Mouse (Mus musculus): ENCODE data around the gene Stk11ip. TPM values are rescaled to one million over a fixed set of nuclear protein-coding genes. Genes with fewer than 3 reads are reported as not detected.

Gene Stk11ip
- polyA plus RNA-seq, 1 experiment from 2014 or later, result 20.6 TPM

DNA sequence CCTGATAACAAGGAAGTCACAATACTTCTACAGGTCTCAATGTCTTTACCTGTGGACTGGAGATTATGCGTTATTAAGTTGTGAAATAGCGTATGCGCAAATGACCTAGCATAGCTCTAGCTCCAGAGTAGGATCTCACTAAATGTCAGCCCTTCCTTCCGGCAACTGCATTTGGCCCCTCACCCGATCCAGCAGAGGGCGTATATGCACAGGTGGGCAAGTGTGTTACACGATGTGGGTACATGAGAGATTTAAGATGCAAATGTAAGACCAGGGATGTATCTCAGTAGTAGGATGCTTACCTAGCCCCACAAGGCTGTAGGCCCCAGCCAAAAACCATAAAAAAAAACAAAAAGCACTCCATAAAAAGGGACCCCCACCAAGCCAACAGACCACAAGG is 21.9 kb upstream of the Stk11ip start:
- Histone ChIP-seq H3K27me3 (ENCODE audit: control insufficient read depth, insufficient read depth, low read length) (no peaks in the 10 kb centered on the region; the same call in 1 of the 2 replicates), H3K27ac (ENCODE audit: low read depth, low read length) (no peak overlapping the region), H3K9ac (ENCODE audit: low read length) (no peak overlapping the region), H3K36me3 (ENCODE audit: control insufficient read depth, insufficient read depth, low read length) (peaks cover 3% of the 10 kb centered on the region; the same call in 1 of the 2 replicates), H3K4me3 (ENCODE audit: low read depth, low read length) (no peak overlapping the region), H3K9me3 (ENCODE audit: control insufficient read depth, low read length) (no peaks in the 10 kb centered on the region), H3K4me1 (ENCODE audit: control insufficient read depth, insufficient read depth, low read length) (no peaks in the 10 kb centered on the region), H3K4me2 (ENCODE audit: low read depth) (no peak overlapping the region)
- no peak for ATAC-seq (ENCODE audit: insufficient read depth, low FRiP score, low TSS enrichment)
- DNase-seq (ENCODE audit: low spot score), result no peak
- WGBS, result 93% methylated on average over 7 of the region's 7 CpGs

DNA sequence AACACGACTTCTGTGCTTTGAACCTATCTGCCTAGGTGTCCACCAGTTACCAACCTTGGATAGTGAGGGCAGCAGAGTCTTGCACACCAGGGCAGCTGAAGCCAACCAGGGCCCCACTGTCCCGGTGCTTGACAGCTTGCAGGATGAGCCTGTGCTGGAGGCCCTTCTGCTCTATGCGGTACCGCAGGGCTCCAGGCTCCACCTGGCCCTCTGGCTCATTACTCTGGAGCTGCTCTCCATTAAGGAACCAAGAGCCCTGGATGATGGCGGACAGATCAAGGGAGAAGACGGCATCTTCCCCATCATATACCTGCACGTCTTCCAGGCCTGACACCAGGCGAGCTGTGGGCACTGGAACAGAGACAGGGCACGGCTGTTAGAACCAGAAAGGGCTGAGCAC is 19.4 kb upstream of the Stk11ip start:
- Histone ChIP-seq H3K4me1 (ENCODE audit: control insufficient read depth, insufficient read depth, low read length) (0 out of 2 replicates have a peak, but pooled peaks cover 1% of the 10 kb centered on the region), H3K4me3 (ENCODE audit: low read depth, low read length) (no peak overlapping the region), H3K27ac (ENCODE audit: low read depth, low read length) (no peak overlapping the region), H3K36me3 (ENCODE audit: control insufficient read depth, insufficient read depth, low read length) (peaks cover 3% of the 10 kb centered on the region; the same call in 1 of the 2 replicates), H3K9ac (ENCODE audit: low read length) (no peak overlapping the region), H3K9me3 (ENCODE audit: control insufficient read depth, low read length) (no peaks in the 10 kb centered on the region), H3K4me2 (ENCODE audit: low read depth) (no peak overlapping the region), H3K27me3 (ENCODE audit: control insufficient read depth, insufficient read depth, low read length) (peaks cover 2% of the 10 kb centered on the region; the same call in 1 of the 2 replicates)
- ATAC-seq (ENCODE audit: insufficient read depth, low FRiP score, low TSS enrichment) (no peak), DNase-seq (ENCODE audit: low spot score) (no peak)
- WGBS, result 94% methylated on average over 9 of the region's 9 CpGs

DNA sequence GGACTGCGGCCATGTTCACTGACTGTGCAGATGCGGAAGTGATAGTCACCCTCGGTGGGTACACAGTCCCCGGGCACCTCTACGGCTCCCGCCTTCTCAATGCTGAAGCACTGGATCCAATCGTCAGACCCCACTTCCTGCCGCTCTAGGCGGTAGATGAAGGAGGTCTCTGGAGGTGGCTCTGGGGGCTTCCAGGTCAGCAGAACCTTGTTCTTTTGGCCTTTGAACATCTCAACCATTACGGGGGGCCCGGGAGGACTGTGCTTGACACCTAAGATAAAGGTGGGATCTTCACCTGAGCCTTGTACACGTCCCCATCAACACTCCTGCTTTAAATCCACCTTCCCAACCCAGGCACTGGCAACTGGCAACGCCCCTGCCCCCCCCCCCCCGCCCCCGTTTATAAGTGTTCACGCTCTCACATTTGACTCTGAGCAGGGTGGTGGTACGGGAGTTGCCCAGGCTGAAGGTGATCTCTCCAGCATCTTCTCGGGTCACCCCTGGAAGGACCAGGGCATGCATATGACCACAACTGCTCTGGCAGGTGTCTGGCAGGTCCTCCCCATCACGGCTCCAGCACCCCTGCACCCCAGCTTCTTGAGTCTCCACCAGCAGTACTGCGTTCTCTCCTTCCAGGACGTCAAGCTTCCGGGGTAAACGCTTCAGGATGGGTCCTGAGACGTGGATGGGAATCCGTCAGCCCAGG is 18.2 kb upstream of the Stk11ip start:
- DNase-seq (ENCODE audit: low spot score) (no peak), ATAC-seq (ENCODE audit: insufficient read depth, low FRiP score, low TSS enrichment) (no peak)
- Histone ChIP-seq H3K27ac (ENCODE audit: low read depth, low read length) (no peak overlapping the region), H3K4me1 (ENCODE audit: control insufficient read depth, insufficient read depth, low read length) (0 out of 2 replicates have a peak, but pooled peaks cover 3% of the 10 kb centered on the region), H3K9me3 (ENCODE audit: control insufficient read depth, low read length) (no peaks in the 10 kb centered on the region), H3K36me3 (ENCODE audit: control insufficient read depth, insufficient read depth, low read length) (peaks cover 3% of the 10 kb centered on the region; the same call in 1 of the 2 replicates), H3K4me2 (ENCODE audit: low read depth) (no peak overlapping the region), H3K9ac (ENCODE audit: low read length) (no peak overlapping the region), H3K4me3 (ENCODE audit: low read depth, low read length) (no peak overlapping the region), H3K27me3 (ENCODE audit: control insufficient read depth, insufficient read depth, low read length) (peaks cover 2% of the 10 kb centered on the region; the same call in 1 of the 2 replicates)
- 89% methylated on average over 24 of the region's 25 CpGs for WGBS

DNA sequence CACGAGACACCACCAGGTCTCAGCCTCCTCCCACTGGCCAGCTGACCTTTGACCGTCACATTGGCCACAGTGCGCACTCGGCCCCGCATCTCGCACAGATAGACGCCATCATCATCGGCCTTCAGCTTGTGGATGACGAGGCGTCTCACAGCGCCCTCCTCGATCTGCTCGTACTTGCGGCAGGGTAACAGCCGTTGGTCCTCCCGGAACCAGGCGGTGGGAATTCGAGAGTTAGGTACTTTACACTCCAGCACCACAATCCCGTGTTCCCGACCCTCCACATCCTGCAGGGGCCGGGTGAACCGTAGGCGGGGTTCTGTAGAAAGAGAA is 17.7 kb upstream of the Stk11ip start:
- Histone ChIP-seq H3K9ac (ENCODE audit: low read length) (no peak overlapping the region), H3K4me1 (ENCODE audit: control insufficient read depth, insufficient read depth, low read length) (0 out of 2 replicates have a peak, but pooled peaks cover 3% of the 10 kb centered on the region), H3K27ac (ENCODE audit: low read depth, low read length) (no peak overlapping the region), H3K36me3 (ENCODE audit: control insufficient read depth, insufficient read depth, low read length) (peaks cover 3% of the 10 kb centered on the region; the same call in 1 of the 2 replicates), H3K27me3 (ENCODE audit: control insufficient read depth, insufficient read depth, low read length) (peaks cover 2% of the 10 kb centered on the region; the same call in 1 of the 2 replicates), H3K9me3 (ENCODE audit: control insufficient read depth, low read length) (no peaks in the 10 kb centered on the region), H3K4me2 (ENCODE audit: low read depth) (no peak overlapping the region), H3K4me3 (ENCODE audit: low read depth, low read length) (no peak overlapping the region)
- 61% methylated on average over 23 of the region's 23 CpGs for WGBS
- DNase-seq (ENCODE audit: low spot score), result no peak
- no peak for ATAC-seq (ENCODE audit: insufficient read depth, low FRiP score, low TSS enrichment)

DNA sequence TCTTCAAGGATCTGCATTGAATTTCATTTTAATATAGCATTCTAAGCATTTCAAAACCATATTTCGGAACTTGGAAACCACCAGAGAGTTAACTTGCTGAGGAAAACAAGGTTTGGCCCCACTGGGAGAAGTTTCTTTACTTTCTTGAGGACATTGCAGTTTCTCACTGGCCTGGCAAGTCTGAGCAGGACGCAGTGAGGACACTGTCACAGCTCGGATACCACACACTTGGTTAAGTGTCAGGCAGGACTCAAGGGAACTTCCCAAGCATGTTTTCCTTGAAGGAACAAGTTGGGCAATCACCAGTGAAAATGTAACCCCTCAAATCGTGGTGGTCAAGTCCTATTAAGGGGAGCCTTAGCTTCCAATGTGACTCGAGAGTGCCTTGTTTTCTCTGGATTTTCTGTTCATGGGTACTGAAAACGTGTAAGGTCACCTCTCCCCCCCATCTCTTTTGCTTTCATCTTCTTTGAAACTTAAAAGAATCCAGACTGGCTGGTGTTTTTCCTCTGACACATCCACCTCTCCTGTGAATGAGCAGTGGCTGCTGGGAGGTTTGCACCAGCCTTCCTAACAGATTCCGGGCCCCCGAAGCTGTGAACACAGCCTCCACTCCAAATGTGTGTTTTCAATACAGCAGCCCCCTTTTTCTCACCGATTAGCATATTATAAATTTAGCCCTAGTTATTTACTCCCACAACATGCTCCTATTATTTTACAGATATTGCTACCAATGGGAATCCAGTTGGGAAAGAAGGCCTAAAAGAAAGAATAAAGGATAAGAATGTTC is 16.9 kb upstream of the Stk11ip start:
- no peaks in the 10 kb centered on the region for H3K9me3 ChIP-seq (ENCODE audit: control insufficient read depth, low read length)
- peaks cover 3% of the 10 kb centered on the region; the same call in 1 of the 2 replicates for H3K36me3 ChIP-seq (ENCODE audit: control insufficient read depth, insufficient read depth, low read length)
- H3K4me1 ChIP-seq (ENCODE audit: control insufficient read depth, insufficient read depth, low read length), result 0 out of 2 replicates have a peak, but pooled peaks cover 3% of the 10 kb centered on the region
- 64% methylated on average over 9 of the region's 9 CpGs for WGBS
- no peak for ATAC-seq (ENCODE audit: insufficient read depth, low FRiP score, low TSS enrichment)
- peak overlapping the region; percentile 87 for H3K4me3 ChIP-seq (ENCODE audit: low read depth, low read length)
- no peak for DNase-seq (ENCODE audit: low spot score)
- H3K9ac ChIP-seq (ENCODE audit: low read length), result peak overlapping the region; percentile 93
- H3K27me3 ChIP-seq (ENCODE audit: control insufficient read depth, insufficient read depth, low read length), result peaks cover 2% of the 10 kb centered on the region; the same call in 1 of the 2 replicates
- peak overlapping the region; percentile 96 for H3K4me2 ChIP-seq (ENCODE audit: low read depth)
- H3K27ac ChIP-seq (ENCODE audit: low read depth, low read length), result no peak overlapping the region

DNA sequence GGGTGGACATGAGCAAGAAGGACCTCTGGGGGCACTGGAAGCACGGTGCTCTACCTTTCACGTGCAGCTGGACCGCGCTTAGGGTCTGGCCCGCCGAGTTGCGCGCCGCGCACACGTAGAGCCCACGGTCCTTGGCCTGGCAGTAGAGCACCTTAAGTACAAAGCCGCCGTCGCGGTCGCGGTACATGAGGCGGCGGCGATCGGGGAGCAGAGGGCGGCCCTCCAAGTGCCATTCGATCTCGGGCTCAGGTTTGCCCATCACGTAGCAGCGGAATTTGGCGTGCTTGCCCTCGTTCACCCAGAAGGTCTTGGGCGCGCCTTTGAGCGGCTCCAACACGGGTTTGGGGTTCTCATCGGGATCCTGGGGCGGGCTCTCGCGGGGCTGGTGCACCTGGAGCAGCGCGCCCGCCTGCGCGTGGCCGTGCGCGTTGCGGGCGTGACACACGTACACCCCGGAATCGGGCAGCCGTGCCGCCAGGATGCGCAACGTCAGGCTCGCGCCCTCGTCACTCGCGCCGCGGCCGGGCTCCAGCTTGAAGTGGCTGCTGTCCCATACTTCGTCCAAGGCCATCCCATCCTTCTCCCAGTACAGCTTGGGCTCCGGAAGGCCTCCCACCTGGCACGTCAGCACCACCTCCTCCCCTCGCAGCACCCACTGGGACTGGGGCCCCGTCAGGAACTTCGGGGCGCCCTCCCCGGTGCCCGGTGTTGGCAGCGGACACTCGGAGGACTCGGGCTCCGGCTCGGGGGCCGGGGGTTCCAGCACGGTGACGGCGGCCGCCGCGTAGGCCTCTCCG is 16.0 kb upstream of the Stk11ip start:
- no peaks in the 10 kb centered on the region for H3K9me3 ChIP-seq (ENCODE audit: control insufficient read depth, low read length)
- peak overlapping the region; percentile 93 for H3K9ac ChIP-seq (ENCODE audit: low read length)
- H3K27ac ChIP-seq (ENCODE audit: low read depth, low read length), result peak overlapping the region; percentile 83
- peak; percentile 51 for ATAC-seq (ENCODE audit: insufficient read depth, low FRiP score, low TSS enrichment)
- 0 out of 2 replicates have a peak, but pooled peaks cover 3% of the 10 kb centered on the region for H3K4me1 ChIP-seq (ENCODE audit: control insufficient read depth, insufficient read depth, low read length)
- peaks cover 2% of the 10 kb centered on the region; the same call in 1 of the 2 replicates for H3K27me3 ChIP-seq (ENCODE audit: control insufficient read depth, insufficient read depth, low read length)
- peak overlapping the region; percentile 96 for H3K4me2 ChIP-seq (ENCODE audit: low read depth)
- peaks cover 3% of the 10 kb centered on the region; the same call in 1 of the 2 replicates for H3K36me3 ChIP-seq (ENCODE audit: control insufficient read depth, insufficient read depth, low read length)
- H3K4me3 ChIP-seq (ENCODE audit: low read depth, low read length), result peak overlapping the region; percentile 87
- WGBS, result under 1% methylated on average over 79 of the region's 84 CpGs
- DNase-seq (ENCODE audit: low spot score), result peak; percentile 71

DNA sequence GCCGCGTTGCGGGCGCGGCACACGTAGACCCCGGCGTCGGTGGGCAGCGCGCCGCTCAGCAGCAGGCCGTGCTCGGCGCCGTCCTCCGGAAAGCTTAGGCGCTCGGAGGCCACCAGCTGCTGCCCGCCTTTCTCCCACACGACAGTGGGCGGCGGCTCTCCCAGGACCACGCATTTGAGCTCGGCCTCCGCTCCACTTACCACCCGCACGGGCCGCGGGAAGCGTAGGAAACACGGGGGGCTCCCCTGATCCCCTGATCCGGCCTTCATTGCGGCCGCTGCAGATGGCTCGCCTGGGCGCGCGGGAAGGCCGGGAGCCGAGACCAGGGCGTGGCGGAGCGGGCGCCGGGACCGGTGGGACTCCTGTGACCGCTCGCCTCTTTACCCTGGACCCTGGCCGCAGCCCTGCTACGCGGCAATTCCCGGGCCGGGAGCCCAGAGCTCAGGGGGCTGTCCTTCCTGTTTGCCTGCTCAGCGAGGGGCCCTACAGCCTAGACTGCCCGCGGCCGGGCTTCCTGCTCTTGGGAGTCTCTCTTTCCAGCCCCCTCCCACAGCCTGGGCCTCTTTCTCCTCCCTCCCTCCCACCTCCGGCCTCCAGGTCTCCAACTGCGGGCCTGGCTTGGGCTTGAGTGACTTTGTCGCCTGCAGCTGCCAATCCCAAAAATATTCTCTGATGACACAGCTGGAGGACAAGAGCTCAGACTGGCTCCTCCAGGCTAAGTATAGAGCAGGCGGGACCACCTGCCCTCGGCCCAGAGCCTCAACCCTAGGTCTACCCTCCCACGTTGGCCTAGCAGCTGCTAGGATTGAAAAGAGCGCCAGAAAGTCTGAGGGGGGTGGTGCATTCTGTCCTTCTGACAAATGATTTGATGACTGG is 15.1 kb upstream of the Stk11ip start, which contains the start of gene Obsl1:
Gene Obsl1 (minus strand): TSS at position 497 of the 876 bp plus-strand sequence.
- Histone ChIP-seq H3K36me3 (ENCODE audit: control insufficient read depth, insufficient read depth, low read length) (peaks cover 3% of the 10 kb centered on the region; the same call in 1 of the 2 replicates), H3K27me3 (ENCODE audit: control insufficient read depth, insufficient read depth, low read length) (peaks cover 2% of the 10 kb centered on the region; the same call in 1 of the 2 replicates), H3K27ac (ENCODE audit: low read depth, low read length) (peak within 1 kb of the TSS; percentile 83), H3K4me3 (ENCODE audit: low read depth, low read length) (peak within 1 kb of the TSS; percentile 87), H3K4me1 (ENCODE audit: control insufficient read depth, insufficient read depth, low read length) (0 out of 2 replicates have a peak, but pooled peaks cover 3% of the 10 kb centered on the region), H3K9me3 (ENCODE audit: control insufficient read depth, low read length) (no peaks in the 10 kb centered on the region), H3K4me2 (ENCODE audit: low read depth) (peak within 1 kb of the TSS; percentile 96), H3K9ac (ENCODE audit: low read length) (peak within 1 kb of the TSS; percentile 93)
- DNase-seq (ENCODE audit: low spot score) (peak; percentile 81), ATAC-seq (ENCODE audit: insufficient read depth, low FRiP score, low TSS enrichment) (peak; percentile 76)
- 2% methylated on average over 58 of the region's 65 CpGs for WGBS
